Mouse (Mus musculus) limb, embryonic 11.5 days (tissue): ENCODE measurements around the gene Chrna4. TPM values are rescaled to one million over a fixed set of nuclear protein-coding genes. Genes with fewer than 3 reads are reported as not detected.

Source experiments
- ATAC-seq: fragments of 200-750 bp; cut with Nextera tagmentation; 2 replicates; pipeline ENCODE4 v1.8.0; 2017; ENCODE audit warnings: low read depth; ENCODE audit not compliant: insufficient number of reproducible peaks, low FRiP score, low TSS enrichment
- DNase-seq: peaks from one replicate; pipeline ENCODE4 v3.0.0-alpha.2; 2015; ENCODE audit warnings: low spot score
- H3K27ac ChIP-seq: fragments of 300-500 bp; sonication (generic); replicated peaks from 2 replicates; pipeline ENCODE4 v1.5.1; 2014; ENCODE audit warnings: low read depth, mild to moderate bottlenecking, low read length
- H3K27me3 ChIP-seq: fragments of 300-500 bp; sonication (generic); 2 replicates; pipeline ENCODE4 v1.6.1; 2014; ENCODE audit warnings: mild to moderate bottlenecking, low read length, mixed read lengths; ENCODE audit not compliant: control insufficient read depth, insufficient read depth
- H3K36me3 ChIP-seq: fragments of 300-500 bp; sonication (generic); 2 replicates; pipeline ENCODE4 v1.6.1; 2014; ENCODE audit warnings: mild to moderate bottlenecking, low read length, moderate library complexity, mixed read lengths; ENCODE audit not compliant: control insufficient read depth, insufficient read depth
- H3K4me1 ChIP-seq: fragments of 300-500 bp; sonication (generic); 2 replicates; pipeline ENCODE4 v1.6.1; 2014; ENCODE audit warnings: low read length, mixed read lengths; ENCODE audit not compliant: control insufficient read depth, insufficient read depth
- H3K4me2 ChIP-seq: fragments of 300-500 bp; sonication (generic); 2 replicates; pipeline ENCODE4 v1.6.1; 2014; ENCODE audit warnings: low read depth, mild to moderate bottlenecking, moderate library complexity; ENCODE audit not compliant: severe bottlenecking
- H3K4me3 ChIP-seq: fragments of 300-500 bp; sonication (generic); 2 replicates; pipeline ENCODE4 v1.5.1; 2014; ENCODE audit warnings: low read depth, low read length
- H3K9ac ChIP-seq: fragments of 300-500 bp; sonication (generic); 2 replicates; pipeline ENCODE4 v1.6.1; 2014; ENCODE audit warnings: mild to moderate bottlenecking, low read length
- H3K9me3 ChIP-seq: fragments of 300-500 bp; sonication (generic); 2 replicates; pipeline ENCODE4 v1.6.1; 2016; ENCODE audit warnings: low read length; ENCODE audit not compliant: control insufficient read depth
- WGBS: fragments of 180-500 bp; shearing (Covaris S2); extraction: QIAGEN DNeasy Blood & Tissue Kit; methylation state at CpG from one replicate; pipeline ENCODE4 v1.1.7; 2014; 5-methylcytosine and 5-hydroxymethylcytosine counted together
- polyA plus RNA-seq: library from polyadenylated mRNA; unstranded; fragments of >200 nt; fragmentation: Nextera tagmentation; extraction: Ambion mirVana; gene quantifications from 2 replicates; pipeline ENCODE4 v1.2.1, GENCODE M21; 2014

The Chrna4 gene
- polyA plus RNA-seq: 0.95 and 2.8 TPM in 2 replicates

- ATAC-seq (no peak), DNase-seq (no peak)
- Histone ChIP-seq H3K4me2 (no peak within 1 kb of the TSS), H3K27me3 (peaks cover 21% of the 10 kb centered on the region), H3K9ac (peak within 1 kb of the TSS; percentile 17; the same call in 1 of the 2 replicates), H3K36me3 (no peaks in the 10 kb centered on the region), H3K27ac (no peak within 1 kb of the TSS), H3K4me3 (no peak within 1 kb of the TSS), H3K4me1 (0 out of 2 replicates have a peak, but pooled peaks cover 4% of the 10 kb centered on the region), H3K9me3 (no peaks in the 10 kb centered on the region)
- 56% methylated on average over 3 of the region's 3 CpGs for WGBS
Measured at GRCm38 (mm10) chr2:181043437-181043836, at the start of gene Chrna4. Chrna4 (minus strand) TSS chr2:181043546.

- DNase-seq (no peak), ATAC-seq (no peak)
- no peak overlapping the region for H3K4me2 ChIP-seq
- H3K27me3 ChIP-seq: no peaks in the 10 kb centered on the region
- 82% methylated on average over 3 of the region's 3 CpGs for WGBS
- no peak overlapping the region for H3K4me3 ChIP-seq
- H3K9me3 ChIP-seq: no peaks in the 10 kb centered on the region
- H3K4me1 ChIP-seq: no peaks in the 10 kb centered on the region
- no peak overlapping the region for H3K9ac ChIP-seq
- no peak overlapping the region for H3K27ac ChIP-seq
- H3K36me3 ChIP-seq: no peaks in the 10 kb centered on the region
Measured at GRCm38 (mm10) chr2:181090123-181090522, 46.8 kb upstream of the Chrna4 start.

DNA sequence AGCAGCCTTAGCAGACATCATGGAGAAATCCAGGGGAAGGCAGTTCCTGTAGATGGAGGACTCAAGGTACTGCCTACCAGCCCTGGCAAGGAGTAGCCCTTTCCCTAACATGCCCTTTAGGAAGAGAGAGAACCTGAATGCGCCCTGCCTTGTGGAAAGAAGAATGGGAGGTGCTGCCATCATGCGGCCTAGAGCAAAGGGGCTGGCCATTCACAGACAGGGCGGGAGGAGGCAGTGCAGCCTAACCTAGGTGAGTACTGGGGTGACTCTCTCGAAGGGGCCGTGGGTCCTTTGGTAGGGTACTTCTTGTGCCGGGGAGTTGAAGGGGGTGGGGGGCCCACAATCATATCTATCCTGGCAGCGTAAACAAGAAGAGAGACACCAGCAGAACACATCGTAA is 41.7 kb upstream of the Chrna4 start:
- no peak overlapping the region for H3K27ac ChIP-seq
- H3K36me3 ChIP-seq: no peaks in the 10 kb centered on the region
- H3K27me3 ChIP-seq: no peaks in the 10 kb centered on the region
- H3K9me3 ChIP-seq: no peaks in the 10 kb centered on the region
- no peaks in the 10 kb centered on the region for H3K4me1 ChIP-seq
- 58% methylated on average over 8 of the region's 8 CpGs for WGBS
- no peak overlapping the region for H3K9ac ChIP-seq
- DNase-seq: no peak
- no peak for ATAC-seq
- H3K4me2 ChIP-seq: no peak overlapping the region
- no peak overlapping the region for H3K4me3 ChIP-seq

DNA sequence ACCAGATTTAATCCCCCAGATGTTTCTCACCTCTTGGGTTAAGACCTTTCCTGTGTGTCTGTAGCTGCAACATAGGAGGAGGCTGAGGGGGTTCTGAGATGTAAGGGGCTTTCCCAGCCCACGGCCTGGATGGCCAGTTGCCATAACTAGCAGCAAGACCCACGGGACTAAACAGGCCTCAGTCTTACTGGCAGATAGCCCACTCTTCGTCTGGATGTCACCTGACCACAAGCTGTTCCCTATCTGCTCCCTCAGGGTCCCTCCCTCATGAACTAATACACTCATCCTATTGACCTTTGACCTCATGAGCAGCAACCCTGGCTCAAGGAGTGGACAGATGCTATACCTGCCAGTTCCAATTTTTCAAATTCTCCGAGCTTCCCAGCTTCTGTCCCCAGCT is 40.6 kb upstream of the Chrna4 start:
- H3K9ac ChIP-seq: no peak overlapping the region
- no peak overlapping the region for H3K4me2 ChIP-seq
- no peaks in the 10 kb centered on the region for H3K27me3 ChIP-seq
- 72% methylated on average over 4 of the region's 4 CpGs for WGBS
- H3K36me3 ChIP-seq: no peaks in the 10 kb centered on the region
- H3K27ac ChIP-seq: no peak overlapping the region
- no peaks in the 10 kb centered on the region for H3K9me3 ChIP-seq
- no peak for DNase-seq
- H3K4me3 ChIP-seq: no peak overlapping the region
- no peaks in the 10 kb centered on the region for H3K4me1 ChIP-seq
- ATAC-seq: no peak

DNA sequence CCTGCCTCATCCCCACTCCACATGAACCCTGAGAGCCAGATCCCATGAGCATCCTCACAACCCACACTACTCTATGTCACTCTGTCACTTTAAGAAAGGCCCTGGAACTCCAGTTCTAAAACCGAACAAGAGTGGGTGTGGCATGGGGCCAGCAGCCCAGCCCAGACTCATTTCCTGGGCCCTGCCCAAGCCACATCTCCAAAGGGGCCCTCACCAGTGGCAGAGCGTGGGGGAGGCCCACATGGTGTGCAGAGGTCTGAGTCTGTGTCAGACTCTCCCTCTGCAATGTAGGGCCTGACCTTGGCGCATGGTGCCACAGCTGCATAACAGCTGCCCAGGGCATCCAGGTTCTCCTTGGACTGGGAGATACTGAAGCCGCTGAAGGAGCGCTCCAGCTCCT is 37.5 kb upstream of the Chrna4 start:
- Histone ChIP-seq H3K9ac (no peak overlapping the region), H3K4me2 (no peak overlapping the region), H3K27me3 (no peaks in the 10 kb centered on the region), H3K9me3 (no peaks in the 10 kb centered on the region), H3K27ac (no peak overlapping the region), H3K4me3 (no peak overlapping the region), H3K36me3 (no peaks in the 10 kb centered on the region), H3K4me1 (no peaks in the 10 kb centered on the region)
- 65% methylated on average over 5 of the region's 5 CpGs for WGBS
- ATAC-seq (no peak), DNase-seq (no peak)

DNA sequence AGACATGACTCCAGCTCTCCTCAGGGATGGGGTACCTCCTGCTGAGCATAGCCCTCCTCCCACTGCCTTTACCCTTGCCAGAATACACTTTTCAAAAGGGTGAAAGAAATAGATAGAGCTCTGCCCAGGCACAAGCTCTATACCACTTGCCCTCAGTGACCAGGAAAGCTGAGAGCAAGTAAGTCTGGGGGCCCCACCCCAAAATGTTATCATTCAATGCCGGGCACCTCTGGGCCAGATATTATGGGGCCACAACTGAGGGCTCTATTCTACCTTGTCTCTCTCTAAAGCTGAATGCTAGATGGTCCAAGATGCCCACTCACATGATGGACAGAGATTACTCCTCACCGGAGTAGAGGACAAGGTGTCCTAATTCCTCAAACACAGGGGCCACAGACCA is 36.2 kb upstream of the Chrna4 start:
- Histone ChIP-seq H3K4me3 (no peak overlapping the region), H3K4me1 (no peaks in the 10 kb centered on the region), H3K9me3 (no peaks in the 10 kb centered on the region), H3K4me2 (no peak overlapping the region), H3K36me3 (no peaks in the 10 kb centered on the region), H3K9ac (no peak overlapping the region), H3K27ac (no peak overlapping the region), H3K27me3 (no peaks in the 10 kb centered on the region)
- DNase-seq (no peak), ATAC-seq (no peak)
- WGBS: 91% methylated on average over 2 of the region's 2 CpGs

DNA sequence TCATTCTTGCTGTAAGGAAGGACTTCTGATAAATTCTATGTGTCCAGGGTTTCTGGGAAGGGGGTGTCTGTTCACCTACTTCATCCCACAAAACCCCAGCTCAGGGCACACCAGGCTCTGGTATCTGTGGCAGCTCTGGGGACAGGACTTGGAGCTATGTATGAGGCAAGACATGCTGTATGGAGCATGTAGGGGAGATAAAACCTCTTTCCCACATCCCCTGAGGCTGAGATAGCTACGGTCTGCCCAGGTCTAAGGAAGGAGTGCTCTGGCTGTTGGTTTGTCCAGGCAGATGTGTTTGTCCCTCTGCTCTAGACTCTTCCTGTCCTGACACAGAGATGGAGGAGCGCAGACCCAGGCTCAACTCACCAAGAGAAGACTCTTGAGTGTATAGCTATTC is 35.6 kb upstream of the Chrna4 start:
- Histone ChIP-seq H3K4me2 (no peak overlapping the region), H3K4me3 (no peak overlapping the region), H3K9ac (no peak overlapping the region), H3K27me3 (no peaks in the 10 kb centered on the region), H3K9me3 (no peaks in the 10 kb centered on the region), H3K4me1 (no peaks in the 10 kb centered on the region), H3K36me3 (no peaks in the 10 kb centered on the region), H3K27ac (no peak overlapping the region)
- 87% methylated on average over 2 of the region's 2 CpGs for WGBS
- ATAC-seq: no peak
- DNase-seq: no peak

DNA sequence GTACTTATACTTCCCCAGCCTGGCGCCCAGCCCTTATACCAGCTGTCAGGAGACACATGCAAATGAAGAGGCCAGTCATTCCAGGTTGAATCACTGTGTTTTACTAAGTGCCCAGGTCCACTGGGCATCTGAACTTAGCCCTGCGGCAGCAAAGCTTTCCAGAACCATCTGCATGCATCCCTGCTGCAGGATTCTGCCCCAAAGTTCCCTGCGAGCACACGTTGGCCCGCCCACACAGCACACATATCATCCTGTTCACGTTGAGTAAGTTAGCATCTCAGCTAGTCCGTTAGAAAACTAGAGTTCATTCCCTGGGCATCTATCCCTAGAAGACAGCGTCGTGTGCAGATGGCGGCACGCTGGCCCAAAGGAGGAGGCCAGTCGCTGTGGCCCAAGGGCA is 32.2 kb upstream of the Chrna4 start:
- ATAC-seq (no peak), DNase-seq (no peak)
- Histone ChIP-seq H3K4me2 (no peak overlapping the region), H3K9me3 (no peaks in the 10 kb centered on the region), H3K36me3 (no peaks in the 10 kb centered on the region), H3K27me3 (no peaks in the 10 kb centered on the region), H3K9ac (no peak overlapping the region), H3K4me3 (no peak overlapping the region), H3K27ac (no peak overlapping the region), H3K4me1 (no peaks in the 10 kb centered on the region)
- 86% methylated on average over 12 of the region's 12 CpGs for WGBS

DNA sequence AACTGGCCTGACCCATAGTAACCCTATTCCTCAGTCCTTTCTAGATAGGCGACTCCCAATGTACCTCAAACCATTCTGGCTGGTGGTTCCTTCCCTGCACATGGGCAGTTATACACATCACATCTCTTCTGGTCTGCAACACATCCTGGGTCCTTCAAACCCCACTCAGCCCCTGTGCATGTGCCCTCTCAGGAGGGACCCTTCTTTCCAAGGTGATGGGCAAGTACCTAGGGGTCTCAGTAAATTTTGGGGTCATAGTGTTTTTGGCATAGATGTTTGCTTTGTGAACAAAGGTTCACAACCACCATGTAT is 29.0 kb upstream of the Chrna4 start:
- Histone ChIP-seq H3K9ac (no peak overlapping the region), H3K4me3 (no peak overlapping the region)

More for the DNA sequence above, 29.0 kb upstream of the Chrna4 start:
- Histone ChIP-seq H3K36me3 (no peaks in the 10 kb centered on the region), H3K4me2 (no peak overlapping the region), H3K27ac (no peak overlapping the region), H3K9me3 (no peaks in the 10 kb centered on the region), H3K4me1 (no peaks in the 10 kb centered on the region), H3K27me3 (no peaks in the 10 kb centered on the region)
- WGBS: 6% methylated on average over 1 of the region's 1 CpGs
- no peak for DNase-seq
- no peak for ATAC-seq
